Mouse (Mus musculus): ENCODE data around the gene Mcub. TPM values are rescaled to one million over a fixed set of nuclear protein-coding genes. Genes with fewer than 3 reads are reported as not detected.

The Mcub gene
- polyA plus RNA-seq, 1 experiment from 2014 or later = 3.4 TPM

- H3K36me3 ChIP-seq (ENCODE audit: control insufficient read depth, insufficient read depth, low read length) = peaks cover 5% of the 10 kb centered on the region; the same call in 1 of the 2 replicates
- peak within 1 kb of the TSS; percentile 66 for H3K4me3 ChIP-seq (ENCODE audit: low read depth, low read length)
- H3K27me3 ChIP-seq (ENCODE audit: control insufficient read depth, insufficient read depth, low read length) = no peaks in the 10 kb centered on the region
- WGBS = 0% methylated on average over 34 of the region's 34 CpGs
- H3K9ac ChIP-seq (replicated peaks; ENCODE audit: low read depth, low read length) = peak within 1 kb of the TSS; percentile 60
- no peaks in the 10 kb centered on the region for H3K9me3 ChIP-seq (ENCODE audit: control insufficient read depth, low read depth, low read length)
- ATAC-seq (ENCODE audit: insufficient number of reproducible peaks, insufficient read depth, low FRiP score, low read depth) = peak; percentile 95
- H3K4me2 ChIP-seq (replicated peaks; ENCODE audit: low read depth, low read length) = peak within 1 kb of the TSS; percentile 71
- peaks cover 15% of the 10 kb centered on the region for H3K4me1 ChIP-seq (ENCODE audit: control insufficient read depth, insufficient read depth, low read length)
- H3K27ac ChIP-seq (ENCODE audit: low read length) = peak within 1 kb of the TSS; percentile 82
Observed at GRCm38 (mm10) chr3:129901271-129901809, 68.7 kb downstream of the Mcub start, which contains the start of gene Casp6. Gene Casp6 (plus strand): TSS chr3:129901425.

GRCm38 (mm10) chr3:129898886-129899285, 71.1 kb downstream of the Mcub start:
- WGBS = 67% methylated on average over 4 of the region's 4 CpGs
- no peaks in the 10 kb centered on the region for H3K9me3 ChIP-seq (ENCODE audit: control insufficient read depth, low read depth, low read length)
- no peak overlapping the region for H3K27ac ChIP-seq (ENCODE audit: low read length)
- H3K36me3 ChIP-seq (ENCODE audit: control insufficient read depth, insufficient read depth, low read length) = no peaks in the 10 kb centered on the region
- H3K27me3 ChIP-seq (ENCODE audit: control insufficient read depth, insufficient read depth, low read length) = no peaks in the 10 kb centered on the region
- H3K4me1 ChIP-seq (ENCODE audit: control insufficient read depth, insufficient read depth, low read length) = peaks cover 14% of the 10 kb centered on the region
- H3K9ac ChIP-seq (replicated peaks; ENCODE audit: low read depth, low read length) = no peak overlapping the region
- no peak overlapping the region for H3K4me2 ChIP-seq (replicated peaks; ENCODE audit: low read depth, low read length)
- no peak for ATAC-seq (ENCODE audit: insufficient number of reproducible peaks, insufficient read depth, low FRiP score, low read depth)
- H3K4me3 ChIP-seq (ENCODE audit: low read depth, low read length) = no peak overlapping the region

- Histone ChIP-seq H3K4me3 (ENCODE audit: low read depth, low read length) (no peak overlapping the region), H3K36me3 (ENCODE audit: control insufficient read depth, insufficient read depth, low read length) (no peaks in the 10 kb centered on the region; the same call in 1 of the 2 replicates), H3K4me2 (replicated peaks; ENCODE audit: low read depth, low read length) (no peak overlapping the region), H3K9me3 (ENCODE audit: control insufficient read depth, low read depth, low read length) (no peaks in the 10 kb centered on the region), H3K9ac (replicated peaks; ENCODE audit: low read depth, low read length) (no peak overlapping the region), H3K27ac (ENCODE audit: low read length) (0 out of 2 replicates have a peak overlapping the region, but pooled peaks have one; percentile 3), H3K27me3 (ENCODE audit: control insufficient read depth, insufficient read depth, low read length) (no peaks in the 10 kb centered on the region), H3K4me1 (ENCODE audit: control insufficient read depth, insufficient read depth, low read length) (no peaks in the 10 kb centered on the region)
- no peak for ATAC-seq (ENCODE audit: insufficient number of reproducible peaks, insufficient read depth, low FRiP score, low read depth)
- 35% methylated on average over 6 of the region's 6 CpGs for WGBS
Observed at GRCm38 (mm10) chr3:129896591-129896990, 73.4 kb downstream of the Mcub start.

- Histone ChIP-seq H3K4me3 (ENCODE audit: low read depth, low read length) (no peak overlapping the region), H3K4me2 (replicated peaks; ENCODE audit: low read depth, low read length) (no peak overlapping the region), H3K9me3 (ENCODE audit: control insufficient read depth, low read depth, low read length) (no peaks in the 10 kb centered on the region), H3K36me3 (ENCODE audit: control insufficient read depth, insufficient read depth, low read length) (no peaks in the 10 kb centered on the region; the same call in 1 of the 2 replicates), H3K9ac (replicated peaks; ENCODE audit: low read depth, low read length) (no peak overlapping the region), H3K27ac (ENCODE audit: low read length) (no peak overlapping the region), H3K4me1 (ENCODE audit: control insufficient read depth, insufficient read depth, low read length) (no peaks in the 10 kb centered on the region), H3K27me3 (ENCODE audit: control insufficient read depth, insufficient read depth, low read length) (no peaks in the 10 kb centered on the region)
- WGBS = 89% methylated on average over 3 of the region's 3 CpGs
- ATAC-seq (ENCODE audit: insufficient number of reproducible peaks, insufficient read depth, low FRiP score, low read depth) = no peak
Observed at GRCm38 (mm10) chr3:129893143-129893542, 76.9 kb downstream of the Mcub start.

GRCm38 (mm10) chr3:129892003-129892402, 78.0 kb downstream of the Mcub start:
- Histone ChIP-seq H3K4me1 (ENCODE audit: control insufficient read depth, insufficient read depth, low read length) (no peaks in the 10 kb centered on the region), H3K4me3 (ENCODE audit: low read depth, low read length) (no peak overlapping the region), H3K27me3 (ENCODE audit: control insufficient read depth, insufficient read depth, low read length) (no peaks in the 10 kb centered on the region), H3K9me3 (ENCODE audit: control insufficient read depth, low read depth, low read length) (no peaks in the 10 kb centered on the region), H3K36me3 (ENCODE audit: control insufficient read depth, insufficient read depth, low read length) (no peaks in the 10 kb centered on the region; the same call in 1 of the 2 replicates), H3K4me2 (replicated peaks; ENCODE audit: low read depth, low read length) (no peak overlapping the region), H3K9ac (replicated peaks; ENCODE audit: low read depth, low read length) (no peak overlapping the region), H3K27ac (ENCODE audit: low read length) (no peak overlapping the region)
- ATAC-seq (ENCODE audit: insufficient number of reproducible peaks, insufficient read depth, low FRiP score, low read depth) = peak; percentile 72; the same call in 1 of the 2 replicates
- 76% methylated on average over 5 of the region's 5 CpGs for WGBS

- 0 out of 2 replicates have a peak, but pooled peaks have one; percentile 23 for ATAC-seq (ENCODE audit: insufficient number of reproducible peaks, insufficient read depth, low FRiP score, low read depth)
- Histone ChIP-seq H3K4me3 (ENCODE audit: low read depth, low read length) (no peak overlapping the region), H3K27ac (ENCODE audit: low read length) (no peak overlapping the region)
Observed at GRCm38 (mm10) chr3:129887779-129888517, 82.1 kb downstream of the Mcub start.

GRCm38 (mm10) chr3:129886430-129886829, 83.6 kb downstream of the Mcub start:
- ATAC-seq (ENCODE audit: insufficient number of reproducible peaks, insufficient read depth, low FRiP score, low read depth) = peak; percentile 40
- Histone ChIP-seq H3K9ac (replicated peaks; ENCODE audit: low read depth, low read length) (no peak overlapping the region), H3K27me3 (ENCODE audit: control insufficient read depth, insufficient read depth, low read length) (no peaks in the 10 kb centered on the region), H3K36me3 (ENCODE audit: control insufficient read depth, insufficient read depth, low read length) (no peaks in the 10 kb centered on the region), H3K9me3 (ENCODE audit: control insufficient read depth, low read depth, low read length) (no peaks in the 10 kb centered on the region), H3K27ac (ENCODE audit: low read length) (no peak overlapping the region), H3K4me1 (ENCODE audit: control insufficient read depth, insufficient read depth, low read length) (no peaks in the 10 kb centered on the region), H3K4me2 (replicated peaks; ENCODE audit: low read depth, low read length) (no peak overlapping the region), H3K4me3 (ENCODE audit: low read depth, low read length) (no peak overlapping the region)
- WGBS = 69% methylated on average over 5 of the region's 5 CpGs

More at GRCm38 (mm10) chr3:129887779-129888517, 82.1 kb downstream of the Mcub start:
- Histone ChIP-seq H3K4me1 (ENCODE audit: control insufficient read depth, insufficient read depth, low read length) (no peaks in the 10 kb centered on the region), H3K9ac (replicated peaks; ENCODE audit: low read depth, low read length) (no peak overlapping the region), H3K36me3 (ENCODE audit: control insufficient read depth, insufficient read depth, low read length) (no peaks in the 10 kb centered on the region), H3K27me3 (ENCODE audit: control insufficient read depth, insufficient read depth, low read length) (no peaks in the 10 kb centered on the region), H3K9me3 (ENCODE audit: control insufficient read depth, low read depth, low read length) (no peaks in the 10 kb centered on the region), H3K4me2 (replicated peaks; ENCODE audit: low read depth, low read length) (no peak overlapping the region)
- 66% methylated on average over 13 of the region's 13 CpGs for WGBS

- Histone ChIP-seq H3K9me3 (ENCODE audit: control insufficient read depth, low read depth, low read length) (no peaks in the 10 kb centered on the region), H3K9ac (replicated peaks; ENCODE audit: low read depth, low read length) (no peak overlapping the region), H3K4me3 (ENCODE audit: low read depth, low read length) (no peak overlapping the region), H3K4me1 (ENCODE audit: control insufficient read depth, insufficient read depth, low read length) (no peaks in the 10 kb centered on the region), H3K4me2 (replicated peaks; ENCODE audit: low read depth, low read length) (no peak overlapping the region), H3K27ac (ENCODE audit: low read length) (no peak overlapping the region), H3K27me3 (ENCODE audit: control insufficient read depth, insufficient read depth, low read length) (no peaks in the 10 kb centered on the region), H3K36me3 (ENCODE audit: control insufficient read depth, insufficient read depth, low read length) (no peaks in the 10 kb centered on the region)
- 70% methylated on average over 9 of the region's 9 CpGs for WGBS
- no peak for ATAC-seq (ENCODE audit: insufficient number of reproducible peaks, insufficient read depth, low FRiP score, low read depth)
Observed at GRCm38 (mm10) chr3:129885577-129885976, 84.4 kb downstream of the Mcub start.

All from stomach, embryonic 14.5 days (tissue).